Mouse (Mus musculus) neural tube, embryonic 12.5 days (tissue): Measurements from ENCODE around the gene Spem1. TPM values are rescaled to one million over a fixed set of nuclear protein-coding genes. Genes with fewer than 3 reads are reported as not detected.

Experiments used
- ATAC-seq: fragments of 200-750 bp; cut with Nextera tagmentation; 2 replicates; pipeline ENCODE4 v1.8.0; 2017; ENCODE audit warnings: low read depth, mild to moderate bottlenecking, moderate TSS enrichment, moderate library complexity; ENCODE audit not compliant: low FRiP score
- H3K27ac ChIP-seq: fragments of 300-500 bp; sonication (generic); 2 replicates; pipeline ENCODE4 v1.5.1; 2016
- H3K27me3 ChIP-seq: fragments of 300-500 bp; sonication (generic); replicated peaks from 2 replicates; pipeline ENCODE4 v1.6.1; 2016; ENCODE audit warnings: mild to moderate bottlenecking
- H3K36me3 ChIP-seq: fragments of 300-500 bp; sonication (generic); 2 replicates; pipeline ENCODE4 v1.6.1; 2016; ENCODE audit warnings: mild to moderate bottlenecking
- H3K4me1 ChIP-seq: fragments of 300-500 bp; sonication (generic); 2 replicates; pipeline ENCODE4 v1.6.1; 2016
- H3K4me2 ChIP-seq: fragments of 300-500 bp; sonication (generic); replicated peaks from 2 replicates; pipeline ENCODE4 v1.6.1; 2016; ENCODE audit warnings: mild to moderate bottlenecking
- H3K4me3 ChIP-seq: fragments of 300-500 bp; sonication (generic); 2 replicates; pipeline ENCODE4 v1.5.1; 2016
- H3K9ac ChIP-seq: fragments of 300-500 bp; sonication (generic); 2 replicates; pipeline ENCODE4 v1.6.1; 2016; ENCODE audit warnings: mild to moderate bottlenecking
- H3K9me3 ChIP-seq: fragments of 300-500 bp; sonication (generic); 2 replicates; pipeline ENCODE4 v1.6.1; 2016; ENCODE audit warnings: mild to moderate bottlenecking
- WGBS: fragments of 180-500 bp; shearing (Covaris S2); methylation state at CpG from one replicate; pipeline ENCODE4 v1.1.7; 2016; 5-methylcytosine and 5-hydroxymethylcytosine counted together
- polyA plus RNA-seq: library from polyadenylated mRNA; unstranded; fragments of >200 nt; fragmentation: Nextera tagmentation; extraction: Ambion mirVana; gene quantifications from 2 replicates; pipeline ENCODE4 v1.2.1, GENCODE M21; 2016

Gene Spem1
- polyA plus RNA-seq, 1 experiment from 2014 or later: not detected

DNA sequence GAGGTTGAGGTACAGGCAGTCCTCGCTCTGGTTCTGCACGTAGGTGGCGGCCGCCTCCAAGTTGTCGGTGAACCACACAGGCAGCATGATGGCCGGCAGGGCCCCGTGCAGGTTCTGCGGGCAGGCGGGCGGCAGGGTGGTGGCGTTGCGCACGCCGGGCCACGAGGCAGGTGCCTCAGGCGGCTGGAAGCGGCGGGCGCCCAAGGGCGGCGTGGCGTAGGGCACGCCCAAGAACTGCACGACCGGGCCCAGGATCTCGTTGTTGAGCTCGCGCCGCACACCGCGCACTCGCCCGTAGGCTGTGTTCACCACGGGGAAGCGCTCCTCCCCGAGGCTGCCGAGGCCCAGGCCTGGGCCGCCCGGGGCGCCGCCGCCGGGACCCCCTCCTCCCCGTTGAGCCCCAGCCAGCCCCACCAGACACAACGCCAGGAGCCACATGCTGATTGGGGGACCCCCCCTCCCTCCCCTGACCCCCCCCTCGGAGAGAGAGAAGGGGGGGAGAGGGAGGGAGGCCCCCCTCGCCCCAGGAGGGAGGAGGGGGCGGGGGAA, 12.1 kb upstream of the Spem1 start:
- Histone ChIP-seq H3K27ac (no peak overlapping the region), H3K9me3 (no peaks in the 10 kb centered on the region), H3K36me3 (peaks cover 36% of the 10 kb centered on the region), H3K27me3 (peaks cover 7% of the 10 kb centered on the region), H3K9ac (peak overlapping the region; percentile 91), H3K4me2 (peak overlapping the region; percentile 90), H3K4me1 (peaks cover 45% of the 10 kb centered on the region), H3K4me3 (peak overlapping the region; percentile 84)
- ATAC-seq: no peak
- 5% methylated on average over 46 of the region's 48 CpGs for WGBS

DNA sequence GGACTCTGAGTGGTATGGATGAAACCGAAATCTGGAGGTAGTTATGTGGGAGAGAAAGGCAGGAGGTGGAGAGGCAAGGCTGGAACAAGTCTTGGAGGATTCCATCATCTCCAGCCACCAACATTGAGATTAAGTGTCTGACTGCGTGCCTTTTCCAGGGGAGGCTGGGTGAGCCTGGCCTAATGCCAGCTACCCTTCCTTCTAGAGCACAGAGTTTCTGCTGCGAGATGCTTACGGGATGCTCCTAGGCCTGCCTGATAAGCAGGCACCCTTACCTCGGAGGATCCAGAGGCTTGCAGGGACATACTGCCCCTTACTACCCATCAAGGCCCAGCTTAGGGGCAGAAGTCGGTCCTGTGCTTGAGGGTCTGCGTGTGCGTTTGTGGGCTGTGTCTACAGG, 11.6 kb upstream of the Spem1 start:
- H3K9me3 ChIP-seq: no peaks in the 10 kb centered on the region
- peaks cover 46% of the 10 kb centered on the region for H3K4me1 ChIP-seq
- peak overlapping the region; percentile 90 for H3K4me2 ChIP-seq
- peak overlapping the region; percentile 84 for H3K4me3 ChIP-seq
- WGBS: 54% methylated on average over 8 of the region's 8 CpGs
- peaks cover 7% of the 10 kb centered on the region for H3K27me3 ChIP-seq
- no peak overlapping the region for H3K27ac ChIP-seq
- H3K36me3 ChIP-seq: peaks cover 42% of the 10 kb centered on the region
- H3K9ac ChIP-seq: peak overlapping the region; percentile 91
- no peak for ATAC-seq

DNA sequence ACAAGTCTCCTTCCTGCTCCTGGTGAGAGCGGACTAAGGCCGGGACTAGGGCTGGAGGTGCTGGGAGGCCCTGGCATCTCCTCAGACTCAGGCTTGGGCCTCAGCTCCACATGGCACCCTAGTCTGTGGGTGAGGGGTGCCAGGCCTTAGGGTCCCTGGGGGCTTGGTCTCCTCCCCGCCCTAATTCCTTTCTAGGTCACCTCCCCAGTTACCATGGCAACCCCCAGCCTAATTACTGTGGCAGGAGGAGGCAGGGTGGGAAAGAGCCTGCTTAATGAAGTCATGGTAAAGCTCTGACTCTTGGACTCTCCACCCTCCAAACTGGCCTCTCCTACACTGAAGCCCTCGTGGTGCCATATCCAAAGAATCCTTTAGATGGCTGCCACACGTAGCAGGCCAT, 6.9 kb upstream of the Spem1 start:
- Histone ChIP-seq H3K27me3 (peaks cover 7% of the 10 kb centered on the region), H3K4me2 (no peak overlapping the region), H3K4me3 (no peak overlapping the region), H3K27ac (no peak overlapping the region), H3K4me1 (peaks cover 15% of the 10 kb centered on the region), H3K9me3 (no peaks in the 10 kb centered on the region), H3K36me3 (peaks cover 86% of the 10 kb centered on the region), H3K9ac (no peak overlapping the region)
- 65% methylated on average over 5 of the region's 5 CpGs for WGBS
- no peak for ATAC-seq

DNA sequence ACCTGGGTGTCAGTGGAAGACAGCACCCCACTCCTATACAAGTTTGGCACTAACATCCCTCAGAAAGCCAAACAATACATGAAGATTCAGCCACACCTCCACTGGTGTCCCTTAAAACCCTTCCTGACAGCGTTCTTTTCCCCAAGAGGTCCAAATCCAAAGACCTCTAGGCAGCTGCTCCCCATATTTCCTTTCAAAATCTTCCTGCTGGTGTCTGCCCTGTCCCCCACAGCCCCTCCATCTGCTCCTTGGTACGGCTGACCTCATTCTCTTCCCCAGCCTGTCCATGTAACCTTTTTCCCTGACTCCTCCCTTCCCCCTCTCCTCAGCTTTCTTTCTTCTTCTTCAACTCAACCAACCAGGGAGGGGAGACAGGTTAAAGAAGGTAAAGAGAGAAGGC, 1.5 kb upstream of the Spem1 start:
- H3K36me3 ChIP-seq: peaks cover 46% of the 10 kb centered on the region
- H3K9me3 ChIP-seq: no peaks in the 10 kb centered on the region
- 72% methylated on average over 2 of the region's 2 CpGs for WGBS
- H3K4me2 ChIP-seq: no peak overlapping the region
- no peak overlapping the region for H3K4me3 ChIP-seq
- H3K9ac ChIP-seq: no peak overlapping the region
- H3K27ac ChIP-seq: no peak overlapping the region
- no peak for ATAC-seq
- H3K4me1 ChIP-seq: no peaks in the 10 kb centered on the region
- H3K27me3 ChIP-seq: no peaks in the 10 kb centered on the region

DNA sequence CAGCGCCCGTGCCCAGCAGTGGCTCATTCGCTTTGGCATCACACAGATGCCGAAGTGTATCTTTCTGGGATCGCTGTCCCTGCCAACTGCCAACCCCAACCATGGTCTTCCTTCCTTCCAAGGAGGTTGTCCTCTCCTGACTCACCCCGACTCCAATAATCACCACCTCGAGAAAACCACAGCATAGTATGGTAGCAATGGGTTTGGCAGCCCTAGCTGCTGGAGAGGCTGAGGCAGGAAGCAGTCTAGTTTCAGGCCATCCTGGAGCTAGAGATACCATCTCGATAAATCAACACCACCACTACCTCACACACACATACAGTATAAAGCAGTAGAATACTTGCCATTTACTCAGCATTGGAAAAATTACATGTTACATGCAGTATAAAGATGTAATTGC, 3.1 kb downstream of the Spem1 start:
- no peak overlapping the region for H3K9ac ChIP-seq
- 92% methylated on average over 8 of the region's 8 CpGs for WGBS
- no peak overlapping the region for H3K27ac ChIP-seq
- H3K27me3 ChIP-seq: no peaks in the 10 kb centered on the region
- H3K9me3 ChIP-seq: peaks cover 12% of the 10 kb centered on the region; the same call in 1 of the 2 replicates
- H3K4me2 ChIP-seq: no peak overlapping the region
- no peaks in the 10 kb centered on the region for H3K4me1 ChIP-seq
- no peak for ATAC-seq
- H3K36me3 ChIP-seq: peaks cover 2% of the 10 kb centered on the region; the same call in 1 of the 2 replicates
- no peak overlapping the region for H3K4me3 ChIP-seq

DNA sequence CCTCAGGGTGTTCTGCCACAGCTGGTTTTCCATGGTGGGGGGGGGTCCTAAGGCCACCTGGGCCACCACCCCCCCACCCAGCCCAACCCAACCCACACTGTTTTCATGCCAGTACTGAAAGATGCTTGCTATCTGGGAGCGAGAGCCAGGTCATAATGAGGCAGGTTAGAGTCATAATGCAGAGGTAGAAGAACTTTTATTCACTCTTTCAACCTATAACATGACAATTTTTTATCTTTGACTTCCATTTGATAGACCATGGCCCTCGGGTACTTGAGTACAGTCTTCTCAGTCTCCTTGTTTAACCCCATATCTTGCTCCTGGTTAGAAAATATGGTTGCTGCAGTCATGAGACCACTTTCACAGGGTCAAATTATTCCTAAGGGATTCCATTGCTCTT, 3.6 kb downstream of the Spem1 start, which contains the start of gene Spem2:
Spem2 (minus strand) TSS at position 101 of the 400 bp plus-strand sequence.
- no peak within 1 kb of the TSS for H3K4me3 ChIP-seq
- no peaks in the 10 kb centered on the region for H3K36me3 ChIP-seq
- H3K4me2 ChIP-seq: no peak within 1 kb of the TSS
- H3K27me3 ChIP-seq: no peaks in the 10 kb centered on the region
- no peak within 1 kb of the TSS for H3K9ac ChIP-seq
- H3K27ac ChIP-seq: no peak within 1 kb of the TSS
- 81% methylated on average over 2 of the region's 2 CpGs for WGBS
- H3K9me3 ChIP-seq: peaks cover 12% of the 10 kb centered on the region; the same call in 1 of the 2 replicates
- no peak for ATAC-seq
- no peaks in the 10 kb centered on the region for H3K4me1 ChIP-seq

DNA sequence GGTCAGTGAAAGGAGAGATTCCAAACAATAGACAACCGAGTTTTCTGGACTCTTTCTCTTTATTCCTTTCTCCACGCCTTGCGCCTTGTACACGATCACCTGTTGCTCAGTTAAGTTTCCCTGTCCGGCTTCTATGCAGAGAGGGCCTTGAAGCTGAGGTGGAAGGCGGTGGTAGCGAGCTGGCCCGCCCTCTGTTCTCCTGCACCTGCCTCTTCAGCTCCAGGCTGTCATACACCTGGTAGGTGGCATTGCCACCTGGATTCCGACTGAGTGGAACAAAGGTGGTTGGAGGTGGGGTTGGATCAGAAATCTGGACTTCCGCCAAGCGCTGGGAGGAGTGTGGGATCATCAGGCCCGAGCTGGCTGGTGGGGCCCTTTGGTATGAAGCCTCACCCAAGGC, 5.5 kb downstream of the Spem1 start:
- Histone ChIP-seq H3K27ac (no peak overlapping the region), H3K36me3 (no peaks in the 10 kb centered on the region), H3K4me2 (no peak overlapping the region), H3K4me1 (no peaks in the 10 kb centered on the region), H3K4me3 (no peak overlapping the region), H3K9me3 (peaks cover 12% of the 10 kb centered on the region; the same call in 1 of the 2 replicates), H3K9ac (no peak overlapping the region), H3K27me3 (no peaks in the 10 kb centered on the region)
- WGBS: 92% methylated on average over 12 of the region's 12 CpGs
- ATAC-seq: no peak

DNA sequence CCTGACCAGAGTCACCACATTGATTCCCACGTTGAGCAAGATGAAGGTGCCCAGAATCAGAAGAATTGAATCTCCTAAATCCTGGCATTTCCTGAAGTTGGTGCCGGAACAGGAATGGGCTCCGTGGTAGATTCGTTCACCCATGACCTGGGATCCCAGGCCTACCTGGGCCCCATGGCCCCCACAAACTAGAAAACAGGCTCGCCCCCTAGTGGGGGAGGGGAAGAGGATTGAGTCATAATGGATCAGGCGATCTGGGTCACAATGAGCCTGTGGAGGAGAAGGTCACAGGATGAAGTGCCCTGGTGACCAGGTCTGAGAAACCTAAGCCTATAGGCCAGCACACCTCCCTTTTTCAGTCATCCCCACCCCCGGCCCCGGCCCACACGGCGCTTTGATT, 6.8 kb downstream of the Spem1 start, which contains the start of gene Gm39566:
Gm39566 (minus strand) TSS at position 144 of the 400 bp plus-strand sequence.
- no peaks in the 10 kb centered on the region for H3K36me3 ChIP-seq
- no peak within 1 kb of the TSS for H3K27ac ChIP-seq
- no peaks in the 10 kb centered on the region for H3K4me1 ChIP-seq
- 63% methylated on average over 10 of the region's 10 CpGs for WGBS
- no peak within 1 kb of the TSS for H3K4me3 ChIP-seq
- peaks cover 12% of the 10 kb centered on the region; the same call in 1 of the 2 replicates for H3K9me3 ChIP-seq
- H3K27me3 ChIP-seq: no peaks in the 10 kb centered on the region
- no peak within 1 kb of the TSS for H3K9ac ChIP-seq
- ATAC-seq: no peak
- no peak within 1 kb of the TSS for H3K4me2 ChIP-seq

DNA sequence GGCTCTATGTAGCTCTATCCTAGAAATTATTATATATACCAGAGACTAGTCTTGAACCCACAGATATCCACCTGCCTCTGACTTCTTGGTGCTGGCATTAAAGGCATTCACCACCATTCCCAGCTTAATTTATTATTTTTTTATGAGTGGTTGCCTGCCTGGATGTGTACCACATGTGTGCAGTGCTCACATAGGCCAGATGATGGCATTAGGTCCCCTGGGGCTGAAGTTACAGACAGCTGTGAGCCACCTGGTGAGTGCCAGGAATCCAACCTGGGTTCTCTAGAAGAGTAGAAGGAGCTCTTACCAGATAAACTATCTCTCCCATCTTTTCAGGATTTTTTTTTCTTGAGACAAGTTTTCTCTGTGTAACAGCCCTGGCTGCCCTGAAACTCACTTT, 11.7 kb downstream of the Spem1 start:
- Histone ChIP-seq H3K4me1 (no peaks in the 10 kb centered on the region), H3K9ac (no peak overlapping the region), H3K4me2 (no peak overlapping the region), H3K27me3 (peaks cover 25% of the 10 kb centered on the region), H3K27ac (no peak overlapping the region), H3K4me3 (no peak overlapping the region), H3K9me3 (peaks cover 5% of the 10 kb centered on the region; the same call in 1 of the 2 replicates), H3K36me3 (no peaks in the 10 kb centered on the region)
- ATAC-seq: no peak

DNA sequence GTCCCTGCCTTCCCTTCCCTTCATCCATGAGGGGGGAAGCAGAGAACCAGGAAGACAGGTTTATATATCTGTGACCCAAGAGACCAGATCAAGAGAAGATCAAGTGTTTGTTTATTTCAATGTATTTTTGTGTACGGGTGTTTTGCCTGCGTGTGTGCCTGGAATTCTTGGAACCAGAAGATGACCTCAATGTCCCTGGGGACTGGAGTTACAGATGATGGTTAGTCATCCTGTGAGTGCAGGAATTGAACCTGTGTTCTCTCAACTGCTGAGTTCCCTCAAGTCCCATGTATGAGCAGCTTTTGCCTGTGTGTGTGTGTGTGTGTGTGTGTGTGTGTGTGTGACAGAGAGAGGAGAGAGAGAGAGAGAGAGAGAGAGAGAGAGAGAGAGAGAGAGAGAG, 14.3 kb downstream of the Spem1 start:
- H3K9me3 ChIP-seq: peaks cover 5% of the 10 kb centered on the region; the same call in 1 of the 2 replicates
- H3K4me2 ChIP-seq: no peak overlapping the region
- peaks cover 25% of the 10 kb centered on the region for H3K4me1 ChIP-seq
- H3K9ac ChIP-seq: no peak overlapping the region
- H3K36me3 ChIP-seq: no peaks in the 10 kb centered on the region
- no peak overlapping the region for H3K4me3 ChIP-seq
- peaks cover 51% of the 10 kb centered on the region for H3K27me3 ChIP-seq
- 90% methylated on average over 2 of the region's 2 CpGs for WGBS
- no peak overlapping the region for H3K27ac ChIP-seq
- ATAC-seq: no peak

DNA sequence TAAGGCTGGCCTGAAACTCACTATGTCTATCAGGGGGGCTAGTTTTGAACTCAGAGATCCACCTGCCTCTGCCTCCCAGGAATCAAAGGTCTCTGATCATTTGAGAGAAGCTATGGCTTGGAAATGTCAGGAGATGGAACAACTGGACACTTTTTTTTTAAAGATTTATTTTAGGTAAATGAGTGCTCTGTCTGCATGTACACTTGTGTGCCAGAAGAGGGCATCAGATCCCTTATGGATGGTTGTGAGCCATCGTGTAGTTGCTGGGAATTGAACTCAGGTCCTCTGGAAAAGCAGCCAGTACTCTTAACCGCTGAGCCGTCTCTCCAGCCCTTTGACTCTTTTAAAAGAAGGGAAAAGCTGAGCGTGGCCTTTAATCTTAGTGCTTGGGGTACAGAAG, 15.6 kb downstream of the Spem1 start:
- H3K9me3 ChIP-seq: peaks cover 5% of the 10 kb centered on the region; the same call in 1 of the 2 replicates
- no peak overlapping the region for H3K9ac ChIP-seq
- peaks cover 64% of the 10 kb centered on the region for H3K27me3 ChIP-seq
- H3K4me3 ChIP-seq: no peak overlapping the region
- WGBS: 81% methylated on average over 4 of the region's 4 CpGs
- H3K36me3 ChIP-seq: no peaks in the 10 kb centered on the region
- H3K4me1 ChIP-seq: peaks cover 38% of the 10 kb centered on the region
- H3K4me2 ChIP-seq: no peak overlapping the region
- H3K27ac ChIP-seq: no peak overlapping the region
- no peak for ATAC-seq

DNA sequence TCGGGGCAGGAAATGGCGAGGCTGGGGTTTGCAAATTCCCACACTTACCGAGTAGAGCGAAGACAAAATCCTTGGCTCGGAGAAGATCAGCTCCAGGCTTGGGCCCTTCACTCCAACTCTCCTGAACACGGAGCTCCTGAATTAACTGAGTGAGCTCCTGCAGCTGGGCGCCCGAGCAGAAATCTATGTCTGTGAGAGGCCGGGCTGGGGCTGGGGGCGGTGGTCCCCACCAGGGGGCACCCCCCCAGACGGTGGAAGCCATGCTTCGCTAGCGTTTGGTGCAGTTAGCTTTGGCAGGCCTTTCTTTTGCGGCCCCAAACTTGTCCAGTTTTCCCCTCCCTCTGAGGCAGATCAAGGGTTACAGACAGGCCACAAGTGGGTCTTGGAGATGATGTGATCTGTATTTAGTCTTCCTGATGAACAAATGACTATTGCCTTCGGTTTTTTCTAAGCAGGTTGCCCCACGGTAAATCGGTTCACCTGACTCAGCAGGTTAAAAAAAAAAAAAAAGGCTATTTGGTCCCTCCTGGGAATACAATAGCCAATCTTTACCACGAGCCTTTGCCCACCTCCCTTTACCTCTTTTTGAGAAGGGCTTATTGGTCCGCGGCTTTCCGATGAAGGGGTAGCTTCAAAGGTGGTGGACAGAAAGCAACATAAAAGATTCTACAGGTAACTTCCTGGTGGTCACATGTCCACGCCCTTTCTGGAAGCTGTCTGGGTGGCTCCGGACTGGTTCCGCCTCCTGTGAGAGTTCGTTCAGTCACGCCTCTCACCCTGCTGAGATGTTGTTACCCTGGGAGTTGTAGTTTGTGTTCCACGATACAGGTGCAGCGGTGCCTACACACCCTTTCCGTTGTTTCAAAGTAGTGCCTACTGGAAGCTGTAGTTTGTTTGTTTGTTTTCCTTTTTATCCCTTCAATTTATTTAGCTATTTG, 16.7 kb downstream of the Spem1 start, which contains the start of gene Tmem102:
Tmem102 (minus strand) TSS at position 653 of the 938 bp plus-strand sequence.
- Histone ChIP-seq H3K9ac (no peak within 1 kb of the TSS), H3K27ac (no peak within 1 kb of the TSS), H3K9me3 (peaks cover 5% of the 10 kb centered on the region; the same call in 1 of the 2 replicates), H3K27me3 (peaks cover 71% of the 10 kb centered on the region), H3K36me3 (no peaks in the 10 kb centered on the region), H3K4me1 (peaks cover 49% of the 10 kb centered on the region), H3K4me2 (peak within 1 kb of the TSS; percentile 92), H3K4me3 (0 out of 2 replicates have a peak within 1 kb of the TSS, but pooled peaks have one; percentile 11)
- WGBS: 4% methylated on average over 29 of the region's 29 CpGs
- no peak for ATAC-seq
